Comparison of ENCODE assay signal across 8 mouse cellular contexts in genomic region chr2:93477519-93477918, GRCm38 (mm10). TPM values are rescaled to one million over a fixed set of nuclear protein-coding genes. Genes with fewer than 3 reads are reported as not detected.
DNase-seq lines count a peak whose midpoint lies in the region; ATAC-seq and TF ChIP-seq lines count a peak whose summit lies in the region.

No protein-coding gene starts in this region.

- WGBS in hindbrain, embryonic 10.5 days = 43% methylated on average over 7 of the region's 7 CpGs
- WGBS in hindbrain, embryonic 13.5 days = 52% methylated on average over 7 of the region's 7 CpGs
- WGBS in midbrain, embryonic 14.5 days = 44% methylated on average over 7 of the region's 7 CpGs

- no peak overlapping the region for H3K4me2 ChIP-seq in hindbrain, embryonic 13.5 days
- no peak overlapping the region for H3K4me2 ChIP-seq in midbrain, embryonic 14.5 days (ENCODE audit: low read length)

- no peak overlapping the region for H3K27ac ChIP-seq in hindbrain, embryonic 10.5 days
- no peak overlapping the region for H3K27ac ChIP-seq in hindbrain, embryonic 13.5 days
- no peak overlapping the region for H3K27ac ChIP-seq in midbrain, embryonic 14.5 days (replicated peaks; ENCODE audit: low read depth, low read length)

- H3K9ac ChIP-seq in hindbrain, embryonic 13.5 days = no peak overlapping the region
- no peak overlapping the region for H3K9ac ChIP-seq in midbrain, embryonic 14.5 days (replicated peaks; ENCODE audit: low read length)

- H3ac ChIP-seq in C2C12 (ENCODE audit: control insufficient read depth, insufficient read length, low read depth) = no peak overlapping the region

- no peaks in the 10 kb centered on the region for H3K9me3 ChIP-seq in hindbrain, embryonic 10.5 days
- H3K9me3 ChIP-seq in hindbrain, embryonic 13.5 days = no peaks in the 10 kb centered on the region
- no peaks in the 10 kb centered on the region for H3K9me3 ChIP-seq in midbrain, embryonic 14.5 days (ENCODE audit: control insufficient read depth, low read length)

- no peaks in the 10 kb centered on the region for H3K79me2 ChIP-seq in C2C12 (ENCODE audit: control insufficient read depth, insufficient read depth)

- no peaks in the 10 kb centered on the region for H3K36me3 ChIP-seq in hindbrain, embryonic 10.5 days
- H3K36me3 ChIP-seq in hindbrain, embryonic 13.5 days = no peaks in the 10 kb centered on the region
- no peaks in the 10 kb centered on the region for H3K36me3 ChIP-seq in C2C12 (ENCODE audit: control insufficient read depth, insufficient read depth)
- no peaks in the 10 kb centered on the region for H3K36me3 ChIP-seq in midbrain, embryonic 14.5 days (ENCODE audit: control insufficient read depth, insufficient read depth, low read length)

- DNase-seq in hindbrain, embryonic 10.5 days (ENCODE audit: low spot score) = peak; percentile 76
- peak; percentile 81 for DNase-seq in adrenal gland, postnatal 10 days
- DNase-seq in kidney, postnatal 14 days = peak; percentile 61
- DNase-seq in midbrain, embryonic 14.5 days = peak; percentile 72
- DNase-seq in thymus, postnatal 10 days (ENCODE audit: low spot score in 2 of 2) = peak; percentile 14 to 58

- peaks cover 25% of the 10 kb centered on the region for H3K27me3 ChIP-seq in hindbrain, embryonic 10.5 days (ENCODE audit: insufficient read depth, poor library complexity, severe bottlenecking)
- H3K27me3 ChIP-seq in hindbrain, embryonic 13.5 days = peaks cover 32% of the 10 kb centered on the region
- H3K27me3 ChIP-seq in C2C12 (ENCODE audit: control insufficient read depth, insufficient read depth, insufficient read length) = peaks cover 30% of the 10 kb centered on the region
- no peaks in the 10 kb centered on the region for H3K27me3 ChIP-seq in midbrain, embryonic 14.5 days (ENCODE audit: control insufficient read depth, insufficient read depth, low read length)

- peaks cover 29% of the 10 kb centered on the region for H3K4me1 ChIP-seq in hindbrain, embryonic 10.5 days (replicated peaks)
- H3K4me1 ChIP-seq in hindbrain, embryonic 13.5 days (replicated peaks) = peaks cover 9% of the 10 kb centered on the region; the same call in 1 of the 2 replicates
- no peaks in the 10 kb centered on the region; the same call in 1 of the 2 replicates for H3K4me1 ChIP-seq in midbrain, embryonic 14.5 days (ENCODE audit: control insufficient read depth, insufficient read depth, low read length)

- H3K79me3 ChIP-seq in C2C12 (ENCODE audit: low read depth) = no peaks in the 10 kb centered on the region

- H3K4me3 ChIP-seq in hindbrain, embryonic 10.5 days = no peak overlapping the region
- no peak overlapping the region for H3K4me3 ChIP-seq in hindbrain, embryonic 13.5 days
- H3K4me3 ChIP-seq in C2C12 (ENCODE audit: insufficient read depth, poor library complexity, severe bottlenecking) = no peak overlapping the region
- H3K4me3 ChIP-seq in midbrain, embryonic 14.5 days (replicated peaks; ENCODE audit: low read depth, low read length) = no peak overlapping the region

- no peak for ATAC-seq in hindbrain, embryonic 13.5 days (ENCODE audit: low FRiP score)
- peak; percentile 29; the same call in 1 of the 2 replicates for ATAC-seq in erythroblast, adult 5-6 weeks (replicated peaks; ENCODE audit: low FRiP score, poor library complexity, severe bottlenecking)
- ATAC-seq in midbrain, embryonic 14.5 days (ENCODE audit: low FRiP score, low TSS enrichment) = no peak

- peak; percentile 84 for TF ChIP-seq CTCF in C2C12 (IDR thresholded peaks at IDR 0.05; ENCODE audit: control insufficient read depth, insufficient read depth, insufficient read length)

TF ChIP-seq in C2C12, 6 proteins besides CTCF, POLR2A, EP300 and RAD21:
- TF ChIP-seq MYOD1 (IDR thresholded peaks at IDR 0.05; ENCODE audit: control insufficient read depth, insufficient read length, low read depth) (peak; percentile 39), MYOG (IDR thresholded peaks at IDR 0.05; ENCODE audit: control insufficient read depth, extremely low read depth, insufficient read length) (no peak)

RNA-seq across cellular contexts. Expression of gene Cd82, which starts 14.6 kb away (rescaled TPM):
- 6.2 and 10.3 TPM in 2 replicates for polyA plus RNA-seq in hindbrain, embryonic 10.5 days (2016; fragmentation: Nextera tagmentation; extraction: Ambion mirVana)
- 19.8 and 23.7 TPM in 2 replicates for polyA plus RNA-seq in hindbrain, embryonic 13.5 days (2015; fragmentation: Nextera tagmentation; extraction: Ambion mirVana)
- 118 TPM for polyA plus RNA-seq in C2C12 (2012; fragmentation: generic; extraction: Trizol)
- 10 to 100 TPM; 44.1 to 47.5 TPM for total RNA-seq in adrenal gland, postnatal 10 days (2021)
- 99.9 and 150 TPM in 2 replicates for total RNA-seq in erythroblast, adult 5-6 weeks (2015; ENCODE audit: low replicate concordance)
- total RNA-seq in erythroblast, adult 5-6 weeks (2017; ENCODE audit: low replicate concordance) = 145 and 158 TPM in 2 replicates
- 12.6 and 14.1 TPM in 2 replicates for polyA plus RNA-seq in midbrain, embryonic 14.5 days (2014; fragmentation: Nextera tagmentation; extraction: Ambion mirVana)
